Mouse (Mus musculus): ENCODE data around the gene Tcam1.

- TF ChIP-seq EP300 (IDR thresholded peaks at IDR 0.05; ENCODE audit: insufficient read depth, low read depth, low read length), result no peak
- TF ChIP-seq POLR2A (IDR thresholded peaks at IDR 0.05; ENCODE audit: insufficient read depth, low read length), result no peak
- no peak for TF ChIP-seq CTCF (IDR thresholded peaks at IDR 0.05; ENCODE audit: low read depth, low read length)
Measured at GRCm38 (mm10) chr11:106329128-106329527, 52.7 kb downstream of the Tcam1 start.

Data from ES-Bruce4 (cell line).